Mouse (Mus musculus): ENCODE measurements around the gene Sfxn2. TPM values are rescaled to one million over a fixed set of nuclear protein-coding genes. Genes with fewer than 3 reads are reported as not detected.

Sfxn2 gene
- polyA plus RNA-seq, 1 experiment = 1.5 TPM

DNA sequence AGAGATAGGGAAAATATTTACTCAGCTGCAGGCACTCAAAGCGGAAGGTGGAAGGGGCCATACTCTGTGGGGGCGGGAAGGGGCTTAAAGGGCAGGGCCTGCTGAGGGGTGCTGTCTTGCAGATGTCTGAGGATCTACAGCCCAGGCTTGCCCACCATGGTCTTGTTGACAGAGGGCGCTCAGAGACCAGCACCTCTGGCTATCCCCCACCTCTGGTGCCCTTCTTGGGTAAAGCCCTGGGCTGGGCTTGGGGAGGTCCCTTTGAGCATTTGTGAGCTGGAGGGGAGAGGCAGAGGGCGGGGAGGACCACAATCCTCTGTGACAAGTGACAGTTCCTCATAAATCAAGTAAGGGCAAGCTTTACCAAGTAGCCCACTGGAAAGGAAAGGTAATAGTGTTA lies 40.1 kb upstream of the Sfxn2 start:
- peaks cover 9% of the 10 kb centered on the region for H3K4me1 ChIP-seq (ENCODE audit: control insufficient read depth, insufficient read depth, low read length)
- H3K27ac ChIP-seq (ENCODE audit: control insufficient read depth, insufficient read depth, low read depth, low read length) = no peak overlapping the region
- no peaks in the 10 kb centered on the region for H3K27me3 ChIP-seq (ENCODE audit: control insufficient read depth, insufficient read depth, low read length)
- H3K36me3 ChIP-seq (ENCODE audit: control insufficient read depth, insufficient read depth, low read length) = no peaks in the 10 kb centered on the region
- no peak overlapping the region for H3K4me3 ChIP-seq (ENCODE audit: control insufficient read depth, low read depth, low read length)
- TF ChIP-seq CTCF (IDR thresholded peaks at IDR 0.05; ENCODE audit: control insufficient read depth, insufficient read depth, insufficient replicate concordance, low read depth, low read length) (no peak), POLR2A (IDR thresholded peaks at IDR 0.05; ENCODE audit: control insufficient read depth, low read depth, low read length) (no peak)

DNA sequence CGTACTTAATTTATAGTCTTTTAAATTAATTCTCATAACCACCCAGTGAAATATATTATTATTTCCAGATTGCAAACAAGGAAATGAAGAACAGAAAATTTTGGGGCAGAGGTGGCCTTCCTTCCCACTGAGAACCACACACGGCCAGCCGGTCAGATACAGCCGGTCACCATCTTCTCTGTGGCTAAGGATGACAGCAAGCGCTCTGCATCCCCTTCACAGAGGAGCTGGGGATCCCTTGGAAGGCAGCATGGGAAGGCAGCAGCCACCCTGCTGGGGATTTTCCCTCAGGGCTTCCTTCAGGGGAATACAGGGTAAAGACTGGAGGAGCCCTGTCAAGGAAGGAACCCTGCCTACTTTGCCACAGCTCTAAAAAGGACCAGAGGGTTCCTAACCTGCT lies 39.6 kb upstream of the Sfxn2 start:
- H3K27ac ChIP-seq (ENCODE audit: control insufficient read depth, insufficient read depth, low read depth, low read length) = no peak overlapping the region
- TF ChIP-seq CTCF (IDR thresholded peaks at IDR 0.05; ENCODE audit: control insufficient read depth, insufficient read depth, insufficient replicate concordance, low read depth, low read length) (no peak), POLR2A (IDR thresholded peaks at IDR 0.05; ENCODE audit: control insufficient read depth, low read depth, low read length) (no peak)
- H3K4me3 ChIP-seq (ENCODE audit: control insufficient read depth, low read depth, low read length) = no peak overlapping the region
- H3K27me3 ChIP-seq (ENCODE audit: control insufficient read depth, insufficient read depth, low read length) = no peaks in the 10 kb centered on the region
- no peaks in the 10 kb centered on the region for H3K36me3 ChIP-seq (ENCODE audit: control insufficient read depth, insufficient read depth, low read length)
- peaks cover 7% of the 10 kb centered on the region for H3K4me1 ChIP-seq (ENCODE audit: control insufficient read depth, insufficient read depth, low read length)

DNA sequence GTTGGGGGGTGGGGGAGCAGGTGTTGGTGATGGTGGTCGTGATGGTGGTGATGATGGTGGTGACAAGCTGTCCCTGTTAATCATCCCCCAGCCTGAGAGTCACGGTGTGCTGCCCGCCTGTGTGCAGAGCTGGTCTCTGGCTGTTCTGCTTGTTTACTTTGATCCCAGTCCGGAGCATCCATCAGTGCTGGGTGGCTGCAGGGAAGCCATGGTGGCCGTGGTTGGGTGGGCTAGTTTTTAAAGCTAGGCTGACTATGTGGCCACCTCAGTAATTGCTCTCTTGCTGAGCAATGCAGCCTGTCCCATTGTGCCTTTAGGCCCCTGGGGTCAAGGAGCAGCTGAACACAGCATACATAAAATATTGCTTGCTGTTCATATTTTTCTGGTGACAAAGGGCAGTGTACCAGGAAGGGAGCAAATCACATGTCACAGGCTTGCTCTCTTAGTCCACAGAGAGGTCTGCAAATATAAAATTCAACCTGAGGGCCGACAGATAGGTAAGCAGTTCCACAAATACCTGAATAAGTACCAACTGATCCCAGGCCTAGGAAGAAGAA lies 38.5 kb upstream of the Sfxn2 start:
- no peak overlapping the region for H3K4me3 ChIP-seq (ENCODE audit: control insufficient read depth, low read depth, low read length)
- H3K27ac ChIP-seq (ENCODE audit: control insufficient read depth, insufficient read depth, low read depth, low read length) = no peak overlapping the region
- no peaks in the 10 kb centered on the region for H3K36me3 ChIP-seq (ENCODE audit: control insufficient read depth, insufficient read depth, low read length)
- H3K27me3 ChIP-seq (ENCODE audit: control insufficient read depth, insufficient read depth, low read length) = no peaks in the 10 kb centered on the region
- no peak for TF ChIP-seq CTCF (IDR thresholded peaks at IDR 0.05; ENCODE audit: control insufficient read depth, insufficient read depth, insufficient replicate concordance, low read depth, low read length)
- no peak for TF ChIP-seq POLR2A (IDR thresholded peaks at IDR 0.05; ENCODE audit: control insufficient read depth, low read depth, low read length)
- no peaks in the 10 kb centered on the region; the same call in 1 of the 2 replicates for H3K4me1 ChIP-seq (ENCODE audit: control insufficient read depth, insufficient read depth, low read length)

DNA sequence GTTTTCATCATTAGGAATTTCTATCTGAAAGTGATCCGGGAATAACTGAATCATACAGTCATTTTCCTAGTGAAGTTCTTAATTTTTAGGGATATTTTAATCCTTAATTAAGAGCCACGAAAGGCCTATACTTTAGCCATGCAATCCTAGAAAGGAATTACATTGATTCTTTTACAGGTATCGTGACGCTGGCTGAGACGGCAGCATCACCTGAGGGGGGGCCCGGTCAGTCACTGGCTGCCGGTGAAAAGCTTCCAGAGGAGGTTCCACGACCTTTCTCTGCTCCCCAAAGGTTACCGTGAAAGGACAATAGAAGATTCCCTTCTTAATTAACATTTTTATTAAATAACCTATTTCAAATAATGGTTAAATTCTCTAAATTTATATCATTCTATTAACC lies 35.8 kb upstream of the Sfxn2 start:
- no peak overlapping the region for H3K27ac ChIP-seq (ENCODE audit: control insufficient read depth, insufficient read depth, low read depth, low read length)
- no peak overlapping the region for H3K4me3 ChIP-seq (ENCODE audit: control insufficient read depth, low read depth, low read length)
- no peaks in the 10 kb centered on the region for H3K4me1 ChIP-seq (ENCODE audit: control insufficient read depth, insufficient read depth, low read length)
- TF ChIP-seq CTCF (IDR thresholded peaks at IDR 0.05; ENCODE audit: control insufficient read depth, insufficient read depth, insufficient replicate concordance, low read depth, low read length) (no peak), POLR2A (IDR thresholded peaks at IDR 0.05; ENCODE audit: control insufficient read depth, low read depth, low read length) (no peak)
- H3K27me3 ChIP-seq (ENCODE audit: control insufficient read depth, insufficient read depth, low read length) = no peaks in the 10 kb centered on the region
- no peaks in the 10 kb centered on the region; the same call in none of the 2 replicates for H3K36me3 ChIP-seq (ENCODE audit: control insufficient read depth, insufficient read depth, low read length)

DNA sequence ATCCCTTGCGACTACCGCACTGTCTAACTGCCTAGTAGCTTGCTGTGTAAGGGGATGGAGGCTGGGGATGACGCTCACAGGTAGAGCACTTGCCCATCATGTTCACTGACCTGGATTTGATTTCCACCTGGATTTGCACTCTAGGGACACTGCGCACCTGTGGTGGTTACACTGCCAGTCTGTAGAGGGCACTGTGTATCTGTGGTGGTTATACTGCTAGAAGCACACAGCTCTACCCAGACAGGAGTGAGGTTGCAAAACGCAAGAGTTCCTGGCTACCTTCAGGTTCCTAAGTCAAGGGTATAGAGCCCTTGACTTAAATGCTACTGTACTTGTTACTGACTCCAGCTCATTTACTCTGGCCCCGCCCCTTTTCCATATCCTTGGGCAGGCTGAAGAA lies 35.0 kb upstream of the Sfxn2 start:
- no peak overlapping the region for H3K27ac ChIP-seq (ENCODE audit: control insufficient read depth, insufficient read depth, low read depth, low read length)
- no peaks in the 10 kb centered on the region for H3K27me3 ChIP-seq (ENCODE audit: control insufficient read depth, insufficient read depth, low read length)
- no peaks in the 10 kb centered on the region for H3K4me1 ChIP-seq (ENCODE audit: control insufficient read depth, insufficient read depth, low read length)
- TF ChIP-seq CTCF (IDR thresholded peaks at IDR 0.05; ENCODE audit: control insufficient read depth, insufficient read depth, insufficient replicate concordance, low read depth, low read length) (no peak), POLR2A (IDR thresholded peaks at IDR 0.05; ENCODE audit: control insufficient read depth, low read depth, low read length) (no peak)
- no peaks in the 10 kb centered on the region; the same call in none of the 2 replicates for H3K36me3 ChIP-seq (ENCODE audit: control insufficient read depth, insufficient read depth, low read length)
- no peak overlapping the region for H3K4me3 ChIP-seq (ENCODE audit: control insufficient read depth, low read depth, low read length)

DNA sequence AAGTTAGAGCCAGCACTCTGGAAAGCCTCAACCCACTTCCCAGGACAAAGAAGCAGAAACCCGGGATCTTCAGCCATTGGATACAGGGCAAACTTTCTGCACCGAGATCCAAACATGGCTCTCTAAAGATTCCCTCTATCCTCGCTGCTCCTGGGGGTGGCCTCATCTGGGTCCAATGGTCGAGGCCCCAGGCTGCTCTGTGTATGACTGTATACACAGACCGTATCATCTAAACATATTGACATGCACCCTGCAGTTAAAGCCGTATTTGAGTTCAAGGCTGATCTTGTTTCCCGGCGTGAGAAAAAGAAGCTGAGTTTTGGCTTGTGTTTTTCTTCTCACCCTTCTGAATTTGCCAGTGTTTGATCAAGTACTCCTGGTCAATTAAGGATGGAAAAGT lies 30.4 kb upstream of the Sfxn2 start:
- no peaks in the 10 kb centered on the region for H3K27me3 ChIP-seq (ENCODE audit: control insufficient read depth, insufficient read depth, low read length)
- H3K36me3 ChIP-seq (ENCODE audit: control insufficient read depth, insufficient read depth, low read length) = no peaks in the 10 kb centered on the region; the same call in none of the 2 replicates
- no peak overlapping the region for H3K4me3 ChIP-seq (ENCODE audit: control insufficient read depth, low read depth, low read length)
- H3K4me1 ChIP-seq (ENCODE audit: control insufficient read depth, insufficient read depth, low read length) = no peaks in the 10 kb centered on the region
- TF ChIP-seq POLR2A (IDR thresholded peaks at IDR 0.05; ENCODE audit: control insufficient read depth, low read depth, low read length) (no peak), CTCF (IDR thresholded peaks at IDR 0.05; ENCODE audit: control insufficient read depth, insufficient read depth, insufficient replicate concordance, low read depth, low read length) (no peak)
- H3K27ac ChIP-seq (ENCODE audit: control insufficient read depth, insufficient read depth, low read depth, low read length) = no peak overlapping the region

DNA sequence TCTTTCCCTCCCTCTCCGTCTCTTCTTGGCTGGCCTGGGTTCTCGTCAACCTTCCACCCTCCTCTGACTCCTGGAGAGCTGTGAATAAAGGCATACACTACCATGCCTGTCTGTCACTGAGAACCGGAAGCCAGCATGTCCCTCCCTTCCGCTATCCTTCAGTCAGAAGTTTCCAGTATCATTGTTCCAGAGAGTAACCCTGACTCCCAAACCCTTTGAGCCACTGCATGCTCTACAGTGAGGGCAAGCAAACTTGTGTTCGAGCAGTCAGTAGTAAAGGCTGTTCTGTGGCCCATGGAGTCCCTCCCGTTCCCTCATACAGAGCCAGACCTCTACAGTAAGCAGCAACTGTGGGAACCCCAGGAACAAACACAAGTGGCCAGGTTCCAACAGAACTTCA lies 25.6 kb upstream of the Sfxn2 start:
- H3K4me1 ChIP-seq (ENCODE audit: control insufficient read depth, insufficient read depth, low read length) = no peaks in the 10 kb centered on the region
- no peak overlapping the region for H3K4me3 ChIP-seq (ENCODE audit: control insufficient read depth, low read depth, low read length)
- no peaks in the 10 kb centered on the region for H3K27me3 ChIP-seq (ENCODE audit: control insufficient read depth, insufficient read depth, low read length)
- no peaks in the 10 kb centered on the region for H3K36me3 ChIP-seq (ENCODE audit: control insufficient read depth, insufficient read depth, low read length)
- TF ChIP-seq CTCF (IDR thresholded peaks at IDR 0.05; ENCODE audit: control insufficient read depth, insufficient read depth, insufficient replicate concordance, low read depth, low read length) (no peak), POLR2A (IDR thresholded peaks at IDR 0.05; ENCODE audit: control insufficient read depth, low read depth, low read length) (no peak)
- no peak overlapping the region for H3K27ac ChIP-seq (ENCODE audit: control insufficient read depth, insufficient read depth, low read depth, low read length)

DNA sequence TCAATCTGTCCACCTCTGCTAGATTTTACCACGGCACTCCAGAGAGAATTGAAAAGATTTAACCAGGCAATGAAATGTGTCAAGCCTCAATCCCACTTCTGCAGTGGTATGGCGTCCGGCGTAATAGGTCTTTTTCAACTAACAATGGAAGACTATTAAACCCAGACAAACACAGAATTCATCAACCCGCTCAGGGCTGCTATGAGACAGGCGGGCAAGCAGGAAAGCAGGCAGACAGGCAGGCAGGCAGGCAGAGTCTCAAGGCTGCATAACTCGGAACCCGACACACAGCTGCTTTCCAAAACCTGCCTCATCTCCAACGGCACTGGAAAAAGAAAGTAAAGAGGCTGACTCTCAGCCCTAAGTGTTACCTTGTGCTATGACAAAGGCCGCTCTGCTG lies 25.1 kb upstream of the Sfxn2 start:
- Histone ChIP-seq H3K27ac (ENCODE audit: control insufficient read depth, insufficient read depth, low read depth, low read length) (no peak overlapping the region), H3K4me1 (ENCODE audit: control insufficient read depth, insufficient read depth, low read length) (no peaks in the 10 kb centered on the region), H3K4me3 (ENCODE audit: control insufficient read depth, low read depth, low read length) (no peak overlapping the region), H3K36me3 (ENCODE audit: control insufficient read depth, insufficient read depth, low read length) (no peaks in the 10 kb centered on the region), H3K27me3 (ENCODE audit: control insufficient read depth, insufficient read depth, low read length) (no peaks in the 10 kb centered on the region)
- no peak for TF ChIP-seq POLR2A (IDR thresholded peaks at IDR 0.05; ENCODE audit: control insufficient read depth, low read depth, low read length)
- TF ChIP-seq CTCF (IDR thresholded peaks at IDR 0.05; ENCODE audit: control insufficient read depth, insufficient read depth, insufficient replicate concordance, low read depth, low read length) = no peak

All from testis, adult 2 months (tissue).